Mouse (Mus musculus) limb, embryonic 10.5 days (tissue): ENCODE data around the gene Ift27. TPM values are rescaled to one million over a fixed set of nuclear protein-coding genes. Genes with fewer than 3 reads are reported as not detected.

Source experiments
- DNase-seq: peaks from one replicate; pipeline ENCODE4 v3.0.0-alpha.2; 2017; ENCODE audit warnings: low spot score
- H3K27ac ChIP-seq: fragments of 300-500 bp; sonication (generic); 2 replicates; pipeline ENCODE4 v1.5.1; 2016; ENCODE audit warnings: mild to moderate bottlenecking
- H3K27me3 ChIP-seq: fragments of 300-500 bp; sonication (generic); 2 replicates; pipeline ENCODE4 v1.6.1; 2016; ENCODE audit warnings: low read depth, mild to moderate bottlenecking; ENCODE audit not compliant: poor library complexity, severe bottlenecking
- H3K36me3 ChIP-seq: fragments of 300-500 bp; sonication (generic); 2 replicates; pipeline ENCODE4 v1.6.1; 2016; ENCODE audit warnings: mild to moderate bottlenecking, moderate library complexity
- H3K4me1 ChIP-seq: fragments of 300-500 bp; sonication (generic); 2 replicates; pipeline ENCODE4 v1.6.1; 2016
- H3K4me3 ChIP-seq: fragments of 300-500 bp; sonication (generic); 2 replicates; pipeline ENCODE4 v1.5.1; 2016; ENCODE audit warnings: mild to moderate bottlenecking, moderate library complexity
- H3K9me3 ChIP-seq: fragments of 300-500 bp; sonication (generic); replicated peaks from 2 replicates; pipeline ENCODE4 v1.6.1; 2016; ENCODE audit warnings: mild to moderate bottlenecking
- WGBS: fragments of 180-500 bp; shearing (Covaris S2); methylation state at CpG from one replicate; pipeline ENCODE4 v1.1.7; 2016; 5-methylcytosine and 5-hydroxymethylcytosine counted together
- polyA plus RNA-seq: library from polyadenylated mRNA; unstranded; fragments of >200 nt; fragmentation: Nextera tagmentation; extraction: Ambion mirVana; gene quantifications from 2 replicates; pipeline ENCODE4 v1.2.1, GENCODE M21; 2016

Gene Ift27
- polyA plus RNA-seq, 1 experiment from 2014 or later: 121 TPM

- H3K9me3 ChIP-seq: no peaks in the 10 kb centered on the region
- no peak overlapping the region for H3K27ac ChIP-seq
- H3K36me3 ChIP-seq: no peaks in the 10 kb centered on the region
- H3K27me3 ChIP-seq: peaks cover 29% of the 10 kb centered on the region
- no peak for DNase-seq
- peaks cover 7% of the 10 kb centered on the region for H3K4me1 ChIP-seq
- WGBS: 76% methylated on average over 17 of the region's 18 CpGs
- H3K4me3 ChIP-seq: no peak overlapping the region
These were observed 55.5 kb downstream of the Ift27 start for GRCm38 (mm10) chr15:78118275-78118995.

- Histone ChIP-seq H3K27me3 (peaks cover 29% of the 10 kb centered on the region), H3K4me3 (no peak overlapping the region)
- WGBS: 91% methylated on average over 16 of the region's 16 CpGs
These were observed 56.2 kb downstream of the Ift27 start for GRCm38 (mm10) chr15:78117731-78118130.

DNA sequence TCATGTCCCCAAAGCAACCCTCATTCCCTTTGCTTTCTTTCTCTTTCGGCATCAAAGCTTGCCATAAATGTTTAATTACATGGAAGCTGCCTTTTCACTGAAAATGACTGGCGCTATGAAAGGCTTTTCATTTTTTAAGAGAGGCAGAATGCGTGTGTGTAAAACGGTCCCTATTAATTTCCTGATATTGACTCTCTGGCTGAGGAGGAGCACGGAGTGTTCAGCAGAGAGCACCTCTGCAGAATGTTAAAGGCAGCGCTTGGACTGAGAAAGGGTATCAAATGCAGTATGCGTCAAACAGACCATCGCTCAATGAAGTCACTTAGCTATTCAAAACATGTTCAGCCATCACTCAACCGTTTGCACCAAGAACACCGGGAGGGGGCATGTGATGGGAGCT, 57.0 kb downstream of the Ift27 start:
- Histone ChIP-seq H3K27ac (no peak overlapping the region), H3K4me3 (no peak overlapping the region), H3K9me3 (no peaks in the 10 kb centered on the region), H3K27me3 (peaks cover 29% of the 10 kb centered on the region), H3K4me1 (peaks cover 7% of the 10 kb centered on the region), H3K36me3 (no peaks in the 10 kb centered on the region)
- DNase-seq: no peak
- 88% methylated on average over 10 of the region's 10 CpGs for WGBS

More at GRCm38 (mm10) chr15:78117731-78118130, 56.2 kb downstream of the Ift27 start:
- Histone ChIP-seq H3K36me3 (no peaks in the 10 kb centered on the region), H3K27ac (no peak overlapping the region), H3K9me3 (no peaks in the 10 kb centered on the region), H3K4me1 (peaks cover 7% of the 10 kb centered on the region)
- no peak for DNase-seq

DNA sequence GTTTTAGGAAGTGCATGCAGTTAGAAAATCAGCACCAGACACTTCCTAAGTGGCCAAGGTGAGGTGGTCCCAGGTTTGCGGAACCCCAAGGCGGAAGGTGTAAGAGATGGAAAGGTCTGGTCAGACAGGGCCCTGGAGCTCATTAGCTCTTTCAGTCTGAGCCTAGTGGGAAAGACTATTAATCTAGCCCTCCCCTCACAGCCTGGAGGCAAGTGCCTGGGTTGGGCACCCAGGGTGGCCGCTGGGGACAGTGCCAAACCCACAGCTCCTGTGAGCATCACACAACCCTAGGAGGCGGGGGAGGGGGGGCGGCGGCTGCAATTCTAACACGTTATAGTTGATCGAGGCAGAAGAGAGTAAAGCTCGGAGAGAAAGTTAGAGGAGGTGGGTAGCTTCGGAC, 57.7 kb downstream of the Ift27 start:
- 74% methylated on average over 10 of the region's 10 CpGs for WGBS
- Histone ChIP-seq H3K36me3 (no peaks in the 10 kb centered on the region), H3K27me3 (peaks cover 29% of the 10 kb centered on the region), H3K4me1 (peaks cover 7% of the 10 kb centered on the region), H3K9me3 (no peaks in the 10 kb centered on the region), H3K27ac (no peak overlapping the region), H3K4me3 (no peak overlapping the region)
- DNase-seq: no peak

Other genes starting within 250 kb of the Ift27 start
- gene Txn2, start 245.1 kb downstream of the Ift27 start, polyA plus RNA-seq: 287 and 339 TPM in 2 replicates
- 7.3 and 7.7 TPM in 2 replicates for gene Foxred2, start 217.4 kb downstream of the Ift27 start, polyA plus RNA-seq
- gene Eif3d, start 203.3 kb downstream of the Ift27 start, polyA plus RNA-seq: 260 and 285 TPM in 2 replicates
- gene Cacng2, start 54.1 kb downstream of the Ift27 start, polyA plus RNA-seq: not detected in 2 replicates
- gene Pvalb, start 32.3 kb upstream of the Ift27 start, polyA plus RNA-seq: not detected in 2 replicates
- gene Ncf4, start 70.7 kb upstream of the Ift27 start, polyA plus RNA-seq: 4.3 and 5.3 TPM in 2 replicates
- 0.40 and 0.45 TPM in 2 replicates for gene Csf2rb2, start 131.6 kb upstream of the Ift27 start, polyA plus RNA-seq
- 1.5 and 3.3 TPM in 2 replicates for gene Csf2rb, start 151.6 kb upstream of the Ift27 start, polyA plus RNA-seq
- gene Tex33, start 221.8 kb upstream of the Ift27 start, polyA plus RNA-seq: not detected in 2 replicates
- gene Tst, start 231.8 kb upstream of the Ift27 start, polyA plus RNA-seq: 8.1 and 8.5 TPM in 2 replicates
- gene Mpst, start 232.3 kb upstream of the Ift27 start, polyA plus RNA-seq: 1.1 and 2.1 TPM in 2 replicates